In genomic region chr2:167858346-167858745, GRCm38 (mm10) we compare ENCODE assay signal across 19 mouse cellular contexts.
"Had no signal": no experiment of that assay in that cellular context is flagged by ENCODE, and none has a peak within 500 bp of the region (broad histone marks: within the 10 kb centered on the region; RNA-seq: fewer than 3 reads in every experiment).

No protein-coding gene starts in this region.

- H3K27ac ChIP-seq: hindbrain, embryonic 12.5 days; hindbrain, embryonic 15.5 days; intestine, embryonic 15.5 days; layer of hippocampus, adult 2 months; left cerebral cortex, adult 2 months; limb, embryonic 10.5 days; limb, embryonic 12.5 days; liver, embryonic 14.5 days had no signal

- H3K9me3 ChIP-seq: heart, embryonic 12.5 days; hindbrain, embryonic 12.5 days; hindbrain, embryonic 15.5 days; intestine, embryonic 15.5 days; limb, embryonic 10.5 days; limb, embryonic 12.5 days had no signal

- H3K27me3 ChIP-seq: heart, embryonic 12.5 days; hindbrain, embryonic 12.5 days; hindbrain, embryonic 15.5 days; intestine, embryonic 15.5 days; limb, embryonic 12.5 days had no signal

- ATAC-seq: inflammation-experienced regulatory T-cells, adult 6 months; intestine, embryonic 15.5 days; intestine, postnatal 0 days had no signal

- H3K9ac ChIP-seq: heart, embryonic 12.5 days; hindbrain, embryonic 12.5 days; hindbrain, embryonic 15.5 days; intestine, embryonic 15.5 days; limb, embryonic 12.5 days; liver, embryonic 14.5 days had no signal

- H3K36me3 ChIP-seq: heart, embryonic 12.5 days; hindbrain, embryonic 12.5 days; hindbrain, embryonic 15.5 days; intestine, embryonic 15.5 days; limb, embryonic 10.5 days; limb, embryonic 12.5 days had no signal

- DNase-seq: gastrocnemius, postnatal 14 days; heart, adult 18-20 months; heart, postnatal 10 days; heart, postnatal 4 days; kidney, adult 18-20 months; kidney, adult 8-10 months; kidney, postnatal 10 days; liver had no signal

- H3K4me3 ChIP-seq: heart, embryonic 12.5 days; hindbrain, embryonic 12.5 days; hindbrain, embryonic 15.5 days; intestine, embryonic 15.5 days; layer of hippocampus, adult 2 months; left cerebral cortex, adult 2 months; limb, embryonic 10.5 days; limb, embryonic 12.5 days had no signal

- H3K4me2 ChIP-seq: heart, embryonic 12.5 days; hindbrain, embryonic 12.5 days; hindbrain, embryonic 15.5 days; intestine, embryonic 15.5 days; limb, embryonic 12.5 days had no signal
